Mouse (Mus musculus) cortical plate, adult 2 months (tissue): ENCODE measurements around the gene Trim54. TPM values are rescaled to one million over a fixed set of nuclear protein-coding genes. Genes with fewer than 3 reads are reported as not detected.

Source experiments
- H3K27ac ChIP-seq: fragments of 200-500 bp; 2 replicates; pipeline ENCODE4 v1.5.1; 2012; ENCODE audit warnings: low read length, control low read depth, inconsistent platforms; ENCODE audit not compliant: insufficient read depth
- H3K4me1 ChIP-seq: fragments of 200-500 bp; 2 replicates; pipeline ENCODE4 v1.6.1; 2011; ENCODE audit warnings: low read length; ENCODE audit not compliant: control insufficient read depth, insufficient read depth
- H3K4me3 ChIP-seq: fragments of 200-500 bp; 2 replicates; pipeline ENCODE4 v1.5.1; 2011; ENCODE audit warnings: mild to moderate bottlenecking, low read length, control low read depth; ENCODE audit not compliant: insufficient read depth
- CTCF ChIP-seq: fragments of 200-500 bp; IDR thresholded peaks from 2 replicates; pipeline ENCODE4 v1.5.1; 2011; ENCODE audit warnings: mild to moderate bottlenecking, control low read depth, low read length; ENCODE audit not compliant: insufficient read depth; ENCODE audit errors: extremely low read depth
- POLR2A ChIP-seq: fragments of 200-500 bp; IDR thresholded peaks from 2 replicates; pipeline ENCODE4 v1.6.1; 2011; ENCODE audit warnings: mild to moderate bottlenecking, low read length, control low read depth; ENCODE audit not compliant: insufficient read depth; ENCODE audit errors: extremely low read depth
- polyA plus RNA-seq: library from polyadenylated mRNA; depleted of rRNA; stranded (reverse); fragments of >200 nt; gene quantifications from 2 replicates; pipeline ENCODE4 v1.2.3, GENCODE M21; 2012

The Trim54 gene
- polyA plus RNA-seq, 1 experiment: 0.21 TPM

GRCm38 (mm10) chr5:31105814-31106335, 10.6 kb upstream of the Trim54 start, which contains the start of gene Dnajc5g:
Dnajc5g (plus strand) TSS chr5:31106285.
- H3K4me1 ChIP-seq: no peaks in the 10 kb centered on the region
- no peak within 1 kb of the TSS for H3K4me3 ChIP-seq
- TF ChIP-seq CTCF (no peak), POLR2A (no peak)
- no peak within 1 kb of the TSS for H3K27ac ChIP-seq

DNA sequence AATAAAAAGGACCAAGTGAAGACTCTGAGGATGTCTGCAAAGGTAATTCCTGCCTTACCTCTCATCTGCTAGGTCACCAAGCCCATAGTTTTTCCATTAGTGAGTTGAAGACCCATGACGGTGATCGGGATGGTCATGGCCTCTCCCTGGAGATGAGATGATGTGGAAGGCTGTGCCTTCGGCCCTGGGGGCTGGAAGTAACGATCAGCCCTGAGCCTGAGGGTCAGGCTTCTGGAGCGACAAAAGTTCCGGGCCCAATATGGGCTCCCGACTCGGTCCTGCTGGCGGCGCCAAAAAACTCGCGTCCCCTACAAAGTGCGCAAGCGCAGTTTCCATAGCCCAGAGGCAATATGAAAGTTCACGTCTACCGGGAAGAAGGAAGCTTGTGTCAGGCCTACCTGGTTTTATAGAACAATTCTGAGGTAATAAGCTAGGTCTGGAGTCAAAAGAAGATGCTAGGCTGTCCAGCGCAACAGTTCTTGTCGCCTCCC, 8.5 kb upstream of the Trim54 start, which contains the start of gene Slc30a3:
Gene Slc30a3, minus strand, starts transcription at position 238 of the 491 bp plus-strand sequence.
- H3K4me1 ChIP-seq: no peaks in the 10 kb centered on the region
- no peak for TF ChIP-seq CTCF
- TF ChIP-seq POLR2A: no peak
- H3K4me3 ChIP-seq: no peak within 1 kb of the TSS
- no peak within 1 kb of the TSS for H3K27ac ChIP-seq

DNA sequence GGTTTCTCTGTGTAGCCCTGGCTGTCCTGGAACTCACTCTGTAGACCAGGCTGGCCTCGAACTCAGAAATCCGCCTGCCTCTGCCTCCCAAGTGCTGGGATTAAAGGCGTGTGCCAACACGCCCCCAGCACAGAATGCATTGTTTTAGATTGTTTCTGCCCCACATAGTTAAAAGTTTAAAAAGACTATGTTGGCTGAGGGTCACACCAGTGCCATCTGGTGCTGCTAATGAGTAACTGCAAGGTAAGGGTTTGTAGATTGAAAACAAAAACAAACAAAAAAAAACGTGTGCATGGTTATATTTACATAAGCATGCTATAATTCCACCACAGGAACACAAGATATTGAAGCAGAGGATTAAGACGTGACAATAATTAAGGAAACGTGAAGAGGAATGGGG, 5.7 kb upstream of the Trim54 start:
- Histone ChIP-seq H3K4me1 (no peaks in the 10 kb centered on the region), H3K4me3 (no peak overlapping the region), H3K27ac (no peak overlapping the region)
- TF ChIP-seq POLR2A (no peak), CTCF (peak; percentile 32; the same call in 1 of the 2 replicates)

DNA sequence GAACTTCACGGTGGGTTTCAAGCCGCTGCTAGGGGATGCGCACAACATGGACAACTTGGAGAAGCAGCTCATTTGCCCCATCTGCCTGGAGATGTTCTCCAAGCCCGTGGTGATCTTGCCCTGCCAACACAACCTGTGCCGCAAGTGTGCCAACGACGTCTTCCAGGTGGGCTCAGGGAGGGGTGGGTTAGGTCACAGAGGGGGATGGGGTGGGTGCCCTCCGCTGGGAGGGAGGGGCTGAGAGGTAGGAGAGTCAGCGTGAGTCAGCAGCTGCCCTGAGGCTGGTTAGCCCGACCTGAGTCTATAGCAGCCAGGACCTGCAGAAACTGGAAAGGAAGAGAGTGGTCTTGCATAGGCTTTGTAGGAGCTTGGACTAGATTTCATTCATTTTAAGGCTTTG, 400 bp downstream of the Trim54 start:
- H3K4me1 ChIP-seq: no peaks in the 10 kb centered on the region
- no peak for TF ChIP-seq POLR2A
- TF ChIP-seq CTCF: no peak
- H3K27ac ChIP-seq: no peak overlapping the region
- no peak overlapping the region for H3K4me3 ChIP-seq

- TF ChIP-seq POLR2A (no peak), CTCF (no peak)
- H3K4me1 ChIP-seq: no peaks in the 10 kb centered on the region
- H3K4me3 ChIP-seq: no peak overlapping the region
- H3K27ac ChIP-seq: no peak overlapping the region
Measured at GRCm38 (mm10) chr5:31121111-31121510, 4.6 kb downstream of the Trim54 start.

DNA sequence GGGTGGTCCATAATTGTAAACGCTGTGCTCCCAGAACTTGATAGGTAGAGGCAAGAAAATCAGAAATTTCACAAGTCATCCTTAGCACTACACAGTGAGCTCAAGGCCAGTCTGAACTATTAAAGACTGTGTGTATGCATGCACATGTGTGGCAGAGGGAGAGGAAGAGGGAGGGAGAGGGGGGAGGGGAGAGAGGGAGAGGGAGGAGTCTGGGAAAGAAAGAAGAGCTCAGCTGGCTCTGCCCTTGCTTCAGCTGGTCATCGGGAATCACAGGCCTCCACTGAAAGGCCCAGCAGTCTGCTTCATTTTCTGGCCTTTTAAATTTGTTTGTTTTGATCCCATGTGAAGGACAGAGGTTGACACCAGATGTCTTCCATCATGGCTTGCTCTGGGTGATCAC, 7.0 kb downstream of the Trim54 start:
- Histone ChIP-seq H3K4me3 (no peak overlapping the region), H3K4me1 (no peaks in the 10 kb centered on the region)
- TF ChIP-seq POLR2A (no peak), CTCF (no peak)

DNA sequence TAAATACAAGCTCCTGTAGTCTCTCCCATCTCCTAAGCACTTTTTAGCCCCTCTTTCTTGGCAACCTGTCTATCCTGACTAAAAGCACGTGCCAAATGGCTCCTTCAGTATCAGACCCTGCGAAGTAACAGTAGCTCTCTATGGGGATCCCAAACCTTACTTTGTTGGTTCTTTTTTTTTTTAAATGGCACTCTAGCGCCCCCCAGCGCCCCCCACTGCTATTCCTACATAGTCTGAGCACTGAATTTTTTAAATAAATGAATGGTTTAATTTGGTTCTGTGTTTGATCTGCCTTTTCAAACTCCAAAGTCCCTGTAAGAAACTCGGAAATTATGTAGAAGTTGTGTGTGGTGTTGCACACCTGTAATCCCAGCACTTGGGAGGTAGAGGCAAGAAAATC, 9.5 kb downstream of the Trim54 start:
- Histone ChIP-seq H3K4me1 (no peaks in the 10 kb centered on the region), H3K27ac (no peak overlapping the region), H3K4me3 (no peak overlapping the region)
- TF ChIP-seq CTCF (0 out of 2 replicates have a peak, but pooled peaks have one; percentile 6), POLR2A (no peak)

More for the DNA sequence above, 7.0 kb downstream of the Trim54 start:
- H3K27ac ChIP-seq: no peak overlapping the region

GRCm38 (mm10) chr5:31136730-31137424, 20.4 kb downstream of the Trim54 start:
- no peak overlapping the region for H3K27ac ChIP-seq
- TF ChIP-seq POLR2A (no peak), CTCF (no peak)
- peak overlapping the region; percentile 29; the same call in 1 of the 2 replicates for H3K4me3 ChIP-seq
- H3K4me1 ChIP-seq: no peaks in the 10 kb centered on the region

- no peak for TF ChIP-seq CTCF
- no peak for TF ChIP-seq POLR2A
- Histone ChIP-seq H3K4me1 (no peaks in the 10 kb centered on the region), H3K4me3 (peak overlapping the region; percentile 29), H3K27ac (no peak overlapping the region)
Measured at GRCm38 (mm10) chr5:31137658-31138057, 21.1 kb downstream of the Trim54 start.
